ENCODE assay signal across 9 mouse cellular contexts in the genomic region with DNA sequence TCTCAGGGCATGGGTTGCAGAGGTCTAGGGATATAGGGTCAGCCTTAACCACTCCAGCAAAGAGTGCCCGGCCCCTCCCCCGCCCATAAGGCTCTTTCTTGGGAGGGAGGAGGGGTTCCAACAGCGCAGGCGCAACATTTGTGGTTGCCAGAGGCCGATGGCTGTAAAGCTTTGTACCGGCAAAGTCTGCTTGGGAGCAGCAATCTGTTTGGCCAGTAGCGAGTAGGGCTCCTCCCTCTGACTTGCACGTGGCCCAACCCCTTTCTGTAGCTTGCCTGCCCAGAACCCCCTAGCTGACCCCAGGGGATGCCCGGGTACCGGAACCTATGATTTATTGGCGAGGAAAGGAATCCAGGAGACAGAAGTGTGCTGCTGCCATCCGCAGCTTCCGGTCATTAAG. TPM values are rescaled to one million over a fixed set of nuclear protein-coding genes. Genes with fewer than 3 reads are reported as not detected.
DNase-seq lines count a peak whose midpoint lies in the region; ATAC-seq and TF ChIP-seq lines count a peak whose summit lies in the region.
"Had no signal": no experiment of that assay in that cellular context is flagged by ENCODE, and none has a peak within 500 bp of the region (broad histone marks: within the 10 kb centered on the region; RNA-seq: fewer than 3 reads in every experiment).

No protein-coding gene starts in this region.

- peak overlapping the region; percentile 78 for H3K4me3 ChIP-seq in forebrain, embryonic 15.5 days
- H3K4me3 ChIP-seq in left cerebral cortex, adult 2 months, result peak overlapping the region; percentile 83
- H3K4me3 ChIP-seq in liver, postnatal 0 days (ENCODE audit: low read depth, low read length), result no peak overlapping the region
- H3K4me3 ChIP-seq in heart, embryonic 10.5 days, result no peak overlapping the region
- H3K4me3 ChIP-seq: heart, embryonic 13.5 days had no signal

- no peak for TF ChIP-seq CTCF in left cerebral cortex, adult 2 months (IDR thresholded peaks at IDR 0.05)
- no peak for TF ChIP-seq CTCF in liver, postnatal 0 days (IDR thresholded peaks at IDR 0.05; ENCODE audit: low read depth)

- peak overlapping the region; percentile 94 for H3K27ac ChIP-seq in forebrain, embryonic 15.5 days (replicated peaks)
- peak overlapping the region; percentile 66 for H3K27ac ChIP-seq in left cerebral cortex, adult 2 months
- no peak overlapping the region for H3K27ac ChIP-seq in liver, postnatal 0 days (ENCODE audit: low read depth)
- no peak overlapping the region for H3K27ac ChIP-seq in heart, embryonic 10.5 days

- TF ChIP-seq EP300 in liver, postnatal 0 days (IDR thresholded peaks at IDR 0.05; ENCODE audit: low read depth), result no peak

- H3K4me1 ChIP-seq in forebrain, embryonic 15.5 days, result peaks cover 64% of the 10 kb centered on the region
- 0 out of 2 replicates have a peak, but pooled peaks cover 4% of the 10 kb centered on the region for H3K4me1 ChIP-seq in liver, postnatal 0 days (ENCODE audit: insufficient read depth)
- peaks cover 39% of the 10 kb centered on the region for H3K4me1 ChIP-seq in heart, embryonic 10.5 days

- H3K36me3 ChIP-seq in forebrain, embryonic 15.5 days, result no peaks in the 10 kb centered on the region
- no peaks in the 10 kb centered on the region for H3K36me3 ChIP-seq in liver, postnatal 0 days (replicated peaks; ENCODE audit: insufficient read depth, low read length)
- no peaks in the 10 kb centered on the region for H3K36me3 ChIP-seq in heart, embryonic 10.5 days
- H3K36me3 ChIP-seq: heart, embryonic 13.5 days had no signal

- 3% methylated on average over 13 of the region's 13 CpGs for WGBS in forebrain, embryonic 15.5 days
- WGBS in liver, postnatal 0 days (ENCODE audit: insufficient replicate concordance), result 8% methylated on average over 13 of the region's 13 CpGs
- 5% methylated on average over 13 of the region's 13 CpGs for WGBS in heart, embryonic 10.5 days

- peak; percentile 11; the same call in 1 of the 2 replicates for ATAC-seq in forebrain, embryonic 15.5 days (replicated peaks)
- no peak for ATAC-seq in liver, postnatal 0 days

- no peaks in the 10 kb centered on the region for H3K9me3 ChIP-seq in forebrain, embryonic 15.5 days
- H3K9me3 ChIP-seq in liver, postnatal 0 days (ENCODE audit: low read length), result no peaks in the 10 kb centered on the region
- H3K9me3 ChIP-seq in heart, embryonic 10.5 days, result no peaks in the 10 kb centered on the region
- H3K9me3 ChIP-seq: heart, embryonic 13.5 days had no signal

- peak overlapping the region; percentile 61 for H3K4me2 ChIP-seq in forebrain, embryonic 15.5 days (replicated peaks)
- no peak overlapping the region for H3K4me2 ChIP-seq in liver, postnatal 0 days (ENCODE audit: low read depth, low read length)

- intact Hi-C loops in left cerebral cortex, adult 2 months (cut with DNase I), result loop anchor here (5.0 kb wide), 1 partner anchor 93 kb away; a partner anchor contains a TSS

- peaks cover 30% of the 10 kb centered on the region for H3K27me3 ChIP-seq in forebrain, embryonic 15.5 days
- peaks cover 75% of the 10 kb centered on the region for H3K27me3 ChIP-seq in liver, postnatal 0 days (ENCODE audit: insufficient read depth, low read length)
- peaks cover 95% of the 10 kb centered on the region for H3K27me3 ChIP-seq in heart, embryonic 10.5 days (ENCODE audit: insufficient read depth, poor library complexity, severe bottlenecking)

- peak overlapping the region; percentile 93 for H3K9ac ChIP-seq in forebrain, embryonic 15.5 days (replicated peaks)
- no peak overlapping the region for H3K9ac ChIP-seq in liver, postnatal 0 days (replicated peaks)
- H3K9ac ChIP-seq: heart, embryonic 13.5 days had no signal

- DNase-seq in left cerebral cortex, adult 18-20 months (ENCODE audit: low spot score in 2 of 2), result peak; percentile 72 to 75
- no peak for DNase-seq in left cerebral cortex, adult 11 months (ENCODE audit: low spot score)
- DNase-seq in left cerebral cortex, adult 2 months (ENCODE audit: extremely low spot score in 1 of 2, low spot score in 2 of 2), result peak; percentile 69 to 78
- DNase-seq in retina, embryonic 14.5 days (ENCODE audit: low spot score), result peak; percentile 77
- no peak for DNase-seq in kidney, adult 9 months
- DNase-seq in liver, postnatal 0 days, result no peak
- DNase-seq in heart, embryonic 10.5 days (ENCODE audit: low spot score), result no peak

RNA-seq across cellular contexts. Expression of a gene that starts 2.4 kb away (rescaled TPM):
- total RNA-seq in left cerebral cortex, adult 18-20 months (2021), result 100 to 1,000 TPM; 164 to 181 TPM
- polyA plus RNA-seq in forebrain, embryonic 15.5 days (2015; fragmentation: Nextera tagmentation; extraction: Ambion mirVana), result 790 and 813 TPM in 2 replicates
- total RNA-seq in left cerebral cortex, adult 2 months (2021), result 100 to 1,000 TPM; 186 to 190 TPM
- polyA plus RNA-seq in liver, postnatal 0 days (2015; fragmentation: Nextera tagmentation; extraction: Ambion mirVana), result 0.06 and 0.13 TPM in 2 replicates
- 17.7 and 25.2 TPM in 2 replicates for polyA plus RNA-seq in heart, embryonic 10.5 days (2016; fragmentation: Nextera tagmentation; extraction: Ambion mirVana)

Comparison
In these comparisons a context has a peak if more than half of its experiments do, and no peak if none do; other contexts are left out.
1. DNase-seq: peak in left cerebral cortex, adult 18-20 months (2 of 2), left cerebral cortex, adult 2 months (2 of 2) and retina, embryonic 14.5 days (single experiment); none in left cerebral cortex, adult 11 months (single experiment), kidney, adult 9 months (single experiment), liver, postnatal 0 days (single experiment) and heart, embryonic 10.5 days (single experiment).
2. H3K27ac ChIP-seq: peak in forebrain, embryonic 15.5 days (single experiment) and left cerebral cortex, adult 2 months (single experiment); none in liver, postnatal 0 days (single experiment) and heart, embryonic 10.5 days (single experiment).
3. H3K4me3 ChIP-seq: peak in forebrain, embryonic 15.5 days (single experiment) and left cerebral cortex, adult 2 months (single experiment); none in liver, postnatal 0 days (single experiment) and heart, embryonic 10.5 days (single experiment).
4. RNA of a gene that starts 2.4 kb away (polyA plus RNA-seq): 790 to 813 TPM in forebrain, embryonic 15.5 days; 17.7 to 25.2 TPM in heart, embryonic 10.5 days and 0.06 to 0.13 TPM in liver, postnatal 0 days; every median in the first group is over 10 times any median in the second.